Mouse (Mus musculus) forebrain, embryonic 16.5 days (tissue): ENCODE results near the gene Plxna2. TPM values are rescaled to one million over a fixed set of nuclear protein-coding genes. Genes with fewer than 3 reads are reported as not detected.

Experiments used
- ATAC-seq: fragments of 200-750 bp; cut with Nextera tagmentation; 2 replicates; pipeline ENCODE4 v1.8.0; 2017; ENCODE audit warnings: mild to moderate bottlenecking, moderate library complexity
- H3K27ac ChIP-seq: fragments of 300-500 bp; sonication (generic); 2 replicates; pipeline ENCODE4 v1.5.1; 2014; ENCODE audit warnings: low read length, control low read depth
- H3K27me3 ChIP-seq: fragments of 300-500 bp; sonication (generic); replicated peaks from 2 replicates; pipeline ENCODE4 v1.6.1; 2014; ENCODE audit warnings: low read length; ENCODE audit not compliant: control insufficient read depth, insufficient read depth
- H3K36me3 ChIP-seq: fragments of 300-500 bp; sonication (generic); 2 replicates; pipeline ENCODE4 v1.6.1; 2014; ENCODE audit not compliant: control insufficient read depth, insufficient read depth
- H3K4me1 ChIP-seq: fragments of 300-500 bp; sonication (generic); replicated peaks from 2 replicates; pipeline ENCODE4 v1.6.1; 2014; ENCODE audit warnings: low read length; ENCODE audit not compliant: control insufficient read depth, insufficient read depth
- H3K4me2 ChIP-seq: fragments of 300-500 bp; sonication (generic); 2 replicates; pipeline ENCODE4 v1.6.1; 2014; ENCODE audit warnings: mild to moderate bottlenecking, low read length, control low read depth
- H3K4me3 ChIP-seq: fragments of 300-500 bp; sonication (generic); replicated peaks from 2 replicates; pipeline ENCODE4 v1.5.1; 2014; ENCODE audit warnings: mild to moderate bottlenecking, low read length, control low read depth
- H3K9ac ChIP-seq: fragments of 300-500 bp; sonication (generic); replicated peaks from 2 replicates; pipeline ENCODE4 v1.6.1; 2014; ENCODE audit warnings: low read depth, low read length, control low read depth
- H3K9me3 ChIP-seq: fragments of 300-500 bp; sonication (generic); 2 replicates; pipeline ENCODE4 v1.6.1; 2016; ENCODE audit warnings: low read length; ENCODE audit not compliant: control insufficient read depth
- WGBS: fragments of 180-500 bp; shearing (Covaris S2); extraction: QIAGEN DNeasy Blood & Tissue Kit; methylation state at CpG from one replicate; pipeline ENCODE4 v1.1.7; 2014; 5-methylcytosine and 5-hydroxymethylcytosine counted together
- polyA plus RNA-seq: library from polyadenylated mRNA; unstranded; fragments of >200 nt; fragmentation: Nextera tagmentation; extraction: Ambion mirVana; gene quantifications from 2 replicates; pipeline ENCODE4 v1.2.1, GENCODE M21; 2015

The Plxna2 gene
- polyA plus RNA-seq, 1 experiment from 2014 or later = 76.0 TPM

DNA sequence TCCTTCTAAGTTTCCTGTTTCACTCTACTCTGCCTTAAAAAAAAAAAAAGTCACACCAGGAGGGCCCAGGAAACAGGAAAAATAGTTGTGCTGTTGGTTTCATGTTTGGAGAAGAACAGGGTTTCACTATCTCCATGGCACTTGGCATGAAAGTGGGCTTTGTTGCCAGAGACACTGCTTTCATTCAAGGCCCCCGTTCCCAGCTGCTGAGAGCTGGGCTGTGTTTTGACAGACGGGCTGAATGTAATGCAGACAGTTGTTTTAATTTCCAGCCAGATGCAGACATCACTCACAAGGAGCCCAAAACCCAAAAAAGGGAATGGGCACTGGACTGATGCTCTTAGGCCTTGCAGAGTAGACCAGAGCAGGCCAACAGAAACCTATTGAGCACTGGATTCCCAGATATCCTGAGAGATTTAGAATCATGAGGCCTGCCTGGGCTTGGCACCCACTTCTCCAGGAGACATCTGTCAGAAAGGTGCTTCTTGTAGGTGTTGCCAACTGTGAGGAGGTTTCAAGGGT is 124.9 kb downstream of the Plxna2 start:
- H3K27ac ChIP-seq = peak overlapping the region; percentile 34; the same call in 1 of the 2 replicates
- no peak overlapping the region for H3K4me2 ChIP-seq
- no peak overlapping the region for H3K4me3 ChIP-seq
- peaks cover 63% of the 10 kb centered on the region for H3K4me1 ChIP-seq
- H3K9ac ChIP-seq = no peak overlapping the region
- 16% methylated on average over 2 of the region's 2 CpGs for WGBS
- H3K36me3 ChIP-seq = no peaks in the 10 kb centered on the region
- no peak for ATAC-seq
- H3K27me3 ChIP-seq = no peaks in the 10 kb centered on the region
- no peaks in the 10 kb centered on the region for H3K9me3 ChIP-seq

GRCm38 (mm10) chr1:194745177-194745934 is 127.3 kb downstream of the Plxna2 start:
- Histone ChIP-seq H3K4me1 (peaks cover 47% of the 10 kb centered on the region), H3K4me2 (no peak overlapping the region), H3K27ac (peak overlapping the region; percentile 69), H3K9me3 (no peaks in the 10 kb centered on the region), H3K9ac (no peak overlapping the region), H3K36me3 (peaks cover 4% of the 10 kb centered on the region; the same call in 1 of the 2 replicates), H3K4me3 (no peak overlapping the region), H3K27me3 (no peaks in the 10 kb centered on the region)
- no peak for ATAC-seq
- 45% methylated on average over 2 of the region's 2 CpGs for WGBS

- H3K36me3 ChIP-seq = peaks cover 15% of the 10 kb centered on the region
- ATAC-seq = peak; percentile 94
- H3K9me3 ChIP-seq = no peaks in the 10 kb centered on the region
- peak overlapping the region; percentile 69 for H3K27ac ChIP-seq
- no peak overlapping the region for H3K4me3 ChIP-seq
- H3K9ac ChIP-seq = no peak overlapping the region
- H3K4me1 ChIP-seq = peaks cover 43% of the 10 kb centered on the region
- 2% methylated on average over 6 of the region's 6 CpGs for WGBS
- no peaks in the 10 kb centered on the region for H3K27me3 ChIP-seq
- H3K4me2 ChIP-seq = no peak overlapping the region
Measured at GRCm38 (mm10) chr1:194746332-194747249, 128.6 kb downstream of the Plxna2 start.

DNA sequence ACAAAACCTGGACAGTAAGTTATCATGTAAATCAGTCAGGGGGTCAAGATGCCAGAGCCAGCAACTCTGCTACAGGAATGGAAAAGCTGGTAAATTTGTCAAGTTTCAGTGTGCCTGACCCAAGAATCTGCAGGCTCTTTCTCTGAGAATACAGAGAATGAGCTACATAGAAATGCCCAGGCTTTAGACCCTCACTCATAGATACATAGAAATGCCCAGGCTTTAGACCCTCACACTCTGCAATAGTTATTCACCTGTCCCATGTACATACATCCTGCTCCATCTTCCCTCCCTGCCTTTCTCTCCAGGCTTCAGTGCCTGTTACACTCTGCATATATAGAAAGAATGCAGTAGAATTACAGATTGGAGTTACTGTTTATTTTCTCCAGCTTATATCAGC is 129.2 kb downstream of the Plxna2 start:
- H3K9me3 ChIP-seq = no peaks in the 10 kb centered on the region
- H3K4me2 ChIP-seq = no peak overlapping the region
- peak; percentile 24 for ATAC-seq
- no peak overlapping the region for H3K4me3 ChIP-seq
- H3K36me3 ChIP-seq = peaks cover 20% of the 10 kb centered on the region
- peaks cover 41% of the 10 kb centered on the region for H3K4me1 ChIP-seq
- no peak overlapping the region for H3K9ac ChIP-seq
- peak overlapping the region; percentile 57 for H3K27ac ChIP-seq
- no peaks in the 10 kb centered on the region for H3K27me3 ChIP-seq

DNA sequence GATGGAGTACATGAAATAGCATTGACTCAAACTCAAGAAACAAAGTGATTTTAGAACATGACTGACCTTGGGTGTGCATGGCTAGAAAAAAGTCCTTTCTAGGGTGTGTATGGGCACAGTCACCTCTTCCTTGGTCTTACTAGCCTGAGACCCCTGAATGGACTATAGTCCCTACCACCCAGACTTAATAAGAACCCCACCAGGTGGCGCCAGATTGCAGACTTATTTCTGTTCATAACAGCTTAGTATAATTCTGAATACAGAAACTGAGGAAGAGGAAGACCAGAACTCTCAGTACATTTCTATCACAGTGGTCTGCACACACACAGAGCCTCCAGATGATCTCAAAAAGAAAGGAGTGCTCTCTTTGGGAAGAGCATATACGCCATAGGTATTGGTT is 135.2 kb downstream of the Plxna2 start:
- ATAC-seq = peak; percentile 53; the same call in 1 of the 2 replicates

DNA sequence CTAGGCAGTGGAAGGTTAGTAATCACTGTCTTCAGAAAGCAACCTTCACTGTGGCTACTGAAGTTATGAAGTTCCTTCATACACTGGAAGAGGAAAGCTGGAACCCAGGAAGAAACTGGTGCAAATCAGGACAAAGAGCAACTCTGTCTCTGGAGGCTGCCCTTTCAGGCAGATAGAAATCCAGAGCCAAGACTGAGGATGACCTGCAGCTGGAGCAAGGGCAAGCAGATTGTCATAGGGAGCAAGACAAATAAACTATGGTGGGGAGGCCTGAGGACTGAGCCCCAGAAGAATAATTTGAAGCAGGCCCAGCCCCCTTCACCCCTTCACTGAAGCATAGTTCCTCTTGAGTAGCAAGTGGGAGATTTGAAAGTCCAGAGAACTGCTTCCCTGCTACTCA is 138.0 kb downstream of the Plxna2 start:
- peaks cover 49% of the 10 kb centered on the region for H3K36me3 ChIP-seq
- H3K4me3 ChIP-seq = no peak overlapping the region
- ATAC-seq = no peak
- no peaks in the 10 kb centered on the region for H3K4me1 ChIP-seq
- no peak overlapping the region for H3K4me2 ChIP-seq
- no peaks in the 10 kb centered on the region for H3K9me3 ChIP-seq
- no peak overlapping the region for H3K9ac ChIP-seq
- H3K27me3 ChIP-seq = no peaks in the 10 kb centered on the region
- no peak overlapping the region; the same call in 1 of the 2 replicates for H3K27ac ChIP-seq

More for the DNA sequence above, 135.2 kb downstream of the Plxna2 start:
- no peak overlapping the region for H3K27ac ChIP-seq
- H3K4me1 ChIP-seq = no peaks in the 10 kb centered on the region
- WGBS = 51% methylated on average over 2 of the region's 2 CpGs
- no peak overlapping the region for H3K4me2 ChIP-seq
- H3K9ac ChIP-seq = no peak overlapping the region
- H3K36me3 ChIP-seq = peaks cover 50% of the 10 kb centered on the region
- H3K27me3 ChIP-seq = no peaks in the 10 kb centered on the region
- H3K9me3 ChIP-seq = no peaks in the 10 kb centered on the region
- no peak overlapping the region for H3K4me3 ChIP-seq

DNA sequence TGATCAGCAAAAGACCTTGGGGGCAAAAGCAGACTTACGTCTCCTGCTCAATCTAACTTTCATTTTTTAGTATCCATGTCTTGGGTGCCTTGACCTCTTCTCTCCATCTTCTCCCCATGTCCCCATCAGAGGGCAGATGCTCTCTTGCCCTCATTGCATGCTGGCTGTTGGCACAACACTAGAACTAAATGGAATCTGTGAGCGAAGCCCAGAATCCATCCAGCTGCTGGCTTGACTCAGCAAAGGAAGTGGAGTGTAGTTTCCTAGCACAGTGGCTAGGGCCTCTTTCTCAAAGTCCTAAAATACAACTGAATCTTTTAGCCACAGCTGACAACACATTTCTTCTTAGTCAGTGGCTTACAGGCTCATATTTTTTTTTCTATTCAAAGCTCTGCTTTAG is 138.4 kb downstream of the Plxna2 start:
- Histone ChIP-seq H3K4me1 (no peaks in the 10 kb centered on the region), H3K4me2 (no peak overlapping the region), H3K4me3 (no peak overlapping the region), H3K27me3 (no peaks in the 10 kb centered on the region), H3K36me3 (peaks cover 45% of the 10 kb centered on the region), H3K9ac (no peak overlapping the region), H3K9me3 (no peaks in the 10 kb centered on the region), H3K27ac (no peak overlapping the region)
- 82% methylated on average over 2 of the region's 2 CpGs for WGBS
- ATAC-seq = no peak

- H3K9me3 ChIP-seq = no peaks in the 10 kb centered on the region
- no peak overlapping the region for H3K27ac ChIP-seq
- H3K36me3 ChIP-seq = peaks cover 40% of the 10 kb centered on the region
- no peaks in the 10 kb centered on the region for H3K27me3 ChIP-seq
- no peak overlapping the region for H3K4me2 ChIP-seq
- 70% methylated on average over 3 of the region's 3 CpGs for WGBS
- H3K9ac ChIP-seq = no peak overlapping the region
- no peak for ATAC-seq
- no peak overlapping the region for H3K4me3 ChIP-seq
- H3K4me1 ChIP-seq = no peaks in the 10 kb centered on the region
Measured at GRCm38 (mm10) chr1:194756863-194757262, 138.8 kb downstream of the Plxna2 start.
